Mouse (Mus musculus): ENCODE data around the gene Madcam1. TPM values are rescaled to one million over a fixed set of nuclear protein-coding genes. Genes with fewer than 3 reads are reported as not detected.

Gene Madcam1
- polyA plus RNA-seq (2012; ENCODE audit: insufficient read depth, insufficient read length, missing spikeins): not detected in 2 replicates

DNA sequence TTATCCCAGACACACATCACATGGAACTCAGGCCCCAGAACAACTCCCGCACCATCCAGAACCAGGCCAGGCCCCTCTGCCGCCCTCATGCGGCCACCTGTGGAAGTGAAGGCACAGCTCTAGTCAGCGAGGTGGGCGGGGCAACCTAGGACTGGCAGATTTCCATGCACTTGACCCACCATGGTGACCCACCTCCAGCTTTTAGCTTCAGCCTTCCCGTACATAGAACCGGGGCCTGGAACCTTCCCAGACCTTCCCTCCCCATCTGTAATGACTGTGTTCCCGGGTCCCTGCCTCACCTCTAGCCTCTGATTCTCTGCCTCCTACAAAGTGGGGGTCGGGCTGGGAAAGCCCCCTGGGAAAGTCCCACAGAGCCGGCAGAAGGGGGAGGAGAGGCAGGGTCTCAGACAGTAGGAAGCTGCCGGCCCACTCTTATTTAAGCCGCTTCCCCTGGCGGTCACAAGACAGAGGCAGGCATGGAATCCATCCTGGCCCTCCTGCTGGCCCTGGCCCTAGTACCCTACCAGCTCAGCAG lies at the start of gene Madcam1:
Madcam1 (plus strand) TSS at position 429 of the 535 bp plus-strand sequence.
- no peak within 1 kb of the TSS for H3K4me3 ChIP-seq (ENCODE audit: insufficient read depth, low read depth, low read length)
- no peak within 1 kb of the TSS for H3K27ac ChIP-seq (replicated peaks; ENCODE audit: low read depth, low read length)
- no peaks in the 10 kb centered on the region for H3K4me1 ChIP-seq (ENCODE audit: control insufficient read depth, insufficient read depth, insufficient read length, low read length)

DNA sequence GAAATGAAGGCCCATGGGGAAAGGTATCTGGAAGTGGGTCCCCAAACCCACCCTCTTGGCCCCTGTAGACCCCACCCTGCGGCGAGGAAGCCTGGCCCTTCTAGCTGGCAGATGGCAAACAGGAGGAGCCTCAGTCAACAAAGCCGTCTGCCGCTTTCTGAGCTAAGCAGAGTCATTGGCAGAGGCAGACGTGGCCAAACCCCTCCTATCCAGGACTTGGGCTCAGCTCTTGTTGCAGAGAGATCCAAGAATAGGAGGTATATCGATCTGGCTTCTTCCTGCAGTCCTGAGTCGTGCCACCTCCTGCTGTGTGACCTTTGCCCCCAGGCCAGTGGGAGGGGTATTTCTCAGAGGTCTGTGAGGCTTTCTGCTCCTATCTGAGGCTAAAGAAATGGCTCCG lies 48.5 kb upstream of the Madcam1 start:
- Histone ChIP-seq H3K27ac (replicated peaks; ENCODE audit: low read depth, low read length) (no peak overlapping the region), H3K4me1 (ENCODE audit: control insufficient read depth, insufficient read depth, insufficient read length, low read length) (no peaks in the 10 kb centered on the region), H3K4me3 (ENCODE audit: insufficient read depth, low read depth, low read length) (no peak overlapping the region)

DNA sequence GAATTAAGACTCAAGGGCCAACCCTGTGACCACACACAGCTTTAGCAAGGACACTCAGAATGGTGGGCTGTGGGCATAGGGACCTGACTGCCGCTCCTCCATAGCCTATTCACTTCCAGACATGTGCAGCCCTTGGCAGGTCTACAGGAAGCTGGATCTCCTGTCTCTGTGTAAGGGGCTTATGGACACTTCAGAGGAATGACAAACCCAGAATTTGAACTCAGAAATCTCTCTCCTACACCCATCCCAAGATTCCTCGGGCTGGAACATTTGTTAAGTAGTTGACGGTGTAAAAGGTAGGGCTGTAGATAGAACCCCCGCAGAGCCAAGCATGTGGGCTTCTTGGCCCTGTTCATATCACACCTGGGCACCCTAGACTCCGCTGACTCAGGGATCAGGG lies 48.0 kb upstream of the Madcam1 start:
- Histone ChIP-seq H3K4me1 (ENCODE audit: control insufficient read depth, insufficient read depth, insufficient read length, low read length) (no peaks in the 10 kb centered on the region), H3K4me3 (ENCODE audit: insufficient read depth, low read depth, low read length) (no peak overlapping the region), H3K27ac (replicated peaks; ENCODE audit: low read depth, low read length) (no peak overlapping the region)

DNA sequence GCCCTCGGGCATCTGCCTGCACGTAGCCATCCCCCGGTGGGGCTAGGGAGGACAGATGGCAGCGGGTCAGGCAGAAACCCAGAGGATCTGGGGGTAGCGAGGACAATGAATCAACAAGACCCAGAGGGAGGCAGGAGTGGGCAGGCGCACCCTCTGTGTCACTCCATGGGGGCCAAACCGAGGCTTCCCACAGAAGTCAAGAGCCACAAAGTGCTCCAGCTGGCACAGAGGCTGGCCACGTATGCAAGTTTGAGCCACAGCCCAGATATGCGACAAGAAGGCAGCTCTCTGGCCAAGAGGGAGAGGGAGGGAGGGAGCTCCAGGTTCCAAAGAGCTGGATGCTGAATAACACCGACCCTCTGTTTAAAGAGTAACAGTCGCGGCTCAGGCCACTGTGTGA lies 40.4 kb upstream of the Madcam1 start:
- Histone ChIP-seq H3K4me1 (ENCODE audit: control insufficient read depth, insufficient read depth, insufficient read length, low read length) (no peaks in the 10 kb centered on the region), H3K27ac (replicated peaks; ENCODE audit: low read depth, low read length) (no peak overlapping the region)

DNA sequence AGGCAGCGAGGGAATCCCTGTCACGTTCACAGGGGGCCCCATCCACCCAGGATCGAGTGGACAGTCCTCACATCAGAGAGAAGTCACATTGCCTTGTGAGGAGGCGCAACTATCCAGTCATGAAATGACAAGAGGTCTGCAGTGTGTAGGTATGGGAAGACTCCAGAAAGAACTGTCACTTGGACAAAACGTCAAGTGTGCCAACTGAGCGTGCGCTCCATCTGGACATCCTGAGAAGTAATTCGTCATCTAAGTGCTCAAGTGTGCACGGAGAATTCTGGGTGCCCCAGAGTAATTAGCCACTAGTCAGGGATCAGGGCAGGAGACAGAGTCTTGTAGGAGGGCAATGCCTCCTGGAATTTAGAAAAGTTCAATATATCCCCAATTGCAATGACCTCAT lies 39.0 kb upstream of the Madcam1 start:
- no peak overlapping the region for H3K4me3 ChIP-seq (ENCODE audit: insufficient read depth, low read depth, low read length)
- no peak overlapping the region for H3K27ac ChIP-seq (replicated peaks; ENCODE audit: low read depth, low read length)
- no peaks in the 10 kb centered on the region for H3K4me1 ChIP-seq (ENCODE audit: control insufficient read depth, insufficient read depth, insufficient read length, low read length)

More for the DNA sequence above, 40.4 kb upstream of the Madcam1 start:
- no peak overlapping the region for H3K4me3 ChIP-seq (ENCODE audit: insufficient read depth, low read depth, low read length)

DNA sequence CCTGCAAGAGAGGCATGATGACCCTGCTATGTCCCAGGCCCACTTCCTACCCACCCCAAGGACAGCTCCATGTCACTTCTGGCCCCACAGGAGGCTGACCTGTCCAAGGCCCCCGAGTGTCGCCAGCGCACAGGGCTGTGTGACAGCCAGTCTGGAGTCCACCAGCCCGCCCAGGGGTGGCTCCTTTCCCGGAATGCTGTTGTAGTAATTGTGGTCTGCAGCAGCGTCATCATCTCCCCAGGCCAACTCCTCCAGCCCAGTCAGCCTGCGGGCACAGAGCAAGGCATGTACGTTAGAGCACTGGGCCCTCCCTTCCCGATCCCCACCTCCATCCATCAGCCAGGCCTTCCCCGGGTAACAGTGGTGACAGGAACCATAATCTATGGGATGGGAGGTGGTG lies 38.2 kb upstream of the Madcam1 start:
- no peaks in the 10 kb centered on the region for H3K4me1 ChIP-seq (ENCODE audit: control insufficient read depth, insufficient read depth, insufficient read length, low read length)
- no peak overlapping the region for H3K4me3 ChIP-seq (ENCODE audit: insufficient read depth, low read depth, low read length)
- no peak overlapping the region for H3K27ac ChIP-seq (replicated peaks; ENCODE audit: low read depth, low read length)

DNA sequence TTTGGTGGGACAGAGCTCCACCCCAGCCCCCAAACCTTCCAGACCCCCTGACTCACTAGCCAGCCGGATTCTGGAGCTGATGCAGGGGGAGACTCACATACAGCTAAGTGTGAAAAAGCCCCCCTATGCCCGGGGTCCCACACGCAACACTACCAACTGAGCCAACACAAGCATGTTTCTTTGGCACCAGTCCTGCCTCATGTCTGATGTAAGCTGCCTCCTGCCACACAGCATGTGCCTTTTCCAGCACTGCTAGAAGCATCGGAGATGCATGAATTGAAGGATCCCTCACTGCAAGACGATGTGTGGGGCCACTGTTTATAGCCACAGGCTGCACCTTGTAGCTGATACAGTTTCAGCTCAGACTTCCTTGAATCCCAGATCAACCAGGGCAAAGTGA lies 36.0 kb upstream of the Madcam1 start:
- Histone ChIP-seq H3K27ac (replicated peaks; ENCODE audit: low read depth, low read length) (no peak overlapping the region), H3K4me3 (ENCODE audit: insufficient read depth, low read depth, low read length) (no peak overlapping the region), H3K4me1 (ENCODE audit: control insufficient read depth, insufficient read depth, insufficient read length, low read length) (no peaks in the 10 kb centered on the region)

DNA sequence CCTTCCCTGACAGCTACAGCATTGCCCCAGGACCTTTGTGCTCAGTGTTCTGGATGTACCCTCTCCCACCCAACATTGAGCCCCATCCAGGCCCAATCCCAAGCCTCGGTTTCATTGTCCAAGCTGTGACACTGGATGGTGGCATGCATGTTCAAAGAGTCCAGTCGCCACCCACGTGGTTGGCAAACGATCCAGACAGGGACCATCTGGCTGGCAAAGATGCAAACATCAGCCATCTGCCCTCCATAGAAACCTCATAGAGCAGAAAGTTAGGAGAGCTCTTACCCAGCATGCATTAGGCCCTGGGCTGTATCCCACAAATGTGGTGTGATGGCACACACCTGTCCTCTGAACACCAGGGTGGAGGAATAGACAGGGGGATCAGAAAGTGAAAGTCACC lies 32.9 kb upstream of the Madcam1 start:
- Histone ChIP-seq H3K4me1 (ENCODE audit: control insufficient read depth, insufficient read depth, insufficient read length, low read length) (no peaks in the 10 kb centered on the region), H3K27ac (replicated peaks; ENCODE audit: low read depth, low read length) (no peak overlapping the region), H3K4me3 (ENCODE audit: insufficient read depth, low read depth, low read length) (no peak overlapping the region)

DNA sequence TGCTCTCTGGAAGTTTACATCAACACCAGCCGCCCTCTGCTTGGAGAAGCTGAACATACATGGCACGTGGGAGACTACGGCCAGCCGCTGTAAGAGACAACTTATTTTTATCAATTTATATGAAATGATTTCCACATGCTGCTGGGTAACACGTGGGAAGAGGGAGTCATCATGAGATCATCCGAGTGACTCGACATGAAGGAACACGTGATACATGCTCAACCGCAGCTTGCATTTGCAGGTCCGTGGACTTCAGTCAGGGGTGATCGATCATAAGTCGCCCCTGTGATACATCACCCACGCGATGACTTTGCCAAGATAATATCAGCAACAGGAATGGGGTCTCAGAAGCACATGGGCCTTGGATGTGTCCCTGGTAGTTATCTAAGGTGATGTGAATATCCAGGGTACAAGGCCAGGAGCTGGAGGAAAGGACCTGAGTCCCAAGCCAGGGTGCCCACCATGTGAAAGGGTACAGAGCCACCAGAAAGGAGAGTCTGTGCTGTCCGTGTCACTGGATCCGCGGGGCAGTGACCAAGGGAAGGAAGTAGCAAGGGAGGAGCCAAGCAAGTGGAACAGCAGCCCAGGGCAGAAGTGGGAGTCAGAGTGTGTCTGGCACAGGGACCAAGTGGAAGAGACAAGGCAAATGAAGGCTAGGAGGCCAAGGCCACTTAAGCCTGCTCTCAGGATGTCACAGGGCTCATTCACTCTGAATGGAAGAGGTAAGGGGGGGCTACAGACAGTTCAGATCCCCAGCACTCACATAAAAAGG lies 31.2 kb upstream of the Madcam1 start:
- Histone ChIP-seq H3K27ac (replicated peaks; ENCODE audit: low read depth, low read length) (peak overlapping the region; percentile 58), H3K4me1 (ENCODE audit: control insufficient read depth, insufficient read depth, insufficient read length, low read length) (no peaks in the 10 kb centered on the region), H3K4me3 (ENCODE audit: insufficient read depth, low read depth, low read length) (no peak overlapping the region)

DNA sequence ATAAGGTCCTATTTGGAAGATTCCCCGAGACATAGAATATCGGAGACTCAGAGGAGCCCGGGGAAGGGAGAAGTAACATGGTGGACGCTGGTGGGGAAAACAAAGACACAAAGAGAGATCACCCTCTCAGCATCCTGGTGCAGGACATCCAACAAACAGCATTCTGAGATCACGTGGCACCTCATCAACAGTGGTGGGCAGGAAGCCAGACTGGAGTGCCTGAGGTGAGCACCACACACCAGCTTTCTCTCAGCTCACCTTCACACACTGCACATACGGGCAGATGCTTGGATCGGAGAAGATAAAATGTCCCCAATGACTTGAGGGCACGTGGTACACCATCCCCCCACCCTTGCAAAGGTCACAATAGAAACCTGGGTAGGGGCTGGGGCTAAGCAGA lies 28.1 kb upstream of the Madcam1 start:
- no peaks in the 10 kb centered on the region for H3K4me1 ChIP-seq (ENCODE audit: control insufficient read depth, insufficient read depth, insufficient read length, low read length)
- H3K4me3 ChIP-seq (ENCODE audit: insufficient read depth, low read depth, low read length): no peak overlapping the region
- no peak overlapping the region for H3K27ac ChIP-seq (replicated peaks; ENCODE audit: low read depth, low read length)

DNA sequence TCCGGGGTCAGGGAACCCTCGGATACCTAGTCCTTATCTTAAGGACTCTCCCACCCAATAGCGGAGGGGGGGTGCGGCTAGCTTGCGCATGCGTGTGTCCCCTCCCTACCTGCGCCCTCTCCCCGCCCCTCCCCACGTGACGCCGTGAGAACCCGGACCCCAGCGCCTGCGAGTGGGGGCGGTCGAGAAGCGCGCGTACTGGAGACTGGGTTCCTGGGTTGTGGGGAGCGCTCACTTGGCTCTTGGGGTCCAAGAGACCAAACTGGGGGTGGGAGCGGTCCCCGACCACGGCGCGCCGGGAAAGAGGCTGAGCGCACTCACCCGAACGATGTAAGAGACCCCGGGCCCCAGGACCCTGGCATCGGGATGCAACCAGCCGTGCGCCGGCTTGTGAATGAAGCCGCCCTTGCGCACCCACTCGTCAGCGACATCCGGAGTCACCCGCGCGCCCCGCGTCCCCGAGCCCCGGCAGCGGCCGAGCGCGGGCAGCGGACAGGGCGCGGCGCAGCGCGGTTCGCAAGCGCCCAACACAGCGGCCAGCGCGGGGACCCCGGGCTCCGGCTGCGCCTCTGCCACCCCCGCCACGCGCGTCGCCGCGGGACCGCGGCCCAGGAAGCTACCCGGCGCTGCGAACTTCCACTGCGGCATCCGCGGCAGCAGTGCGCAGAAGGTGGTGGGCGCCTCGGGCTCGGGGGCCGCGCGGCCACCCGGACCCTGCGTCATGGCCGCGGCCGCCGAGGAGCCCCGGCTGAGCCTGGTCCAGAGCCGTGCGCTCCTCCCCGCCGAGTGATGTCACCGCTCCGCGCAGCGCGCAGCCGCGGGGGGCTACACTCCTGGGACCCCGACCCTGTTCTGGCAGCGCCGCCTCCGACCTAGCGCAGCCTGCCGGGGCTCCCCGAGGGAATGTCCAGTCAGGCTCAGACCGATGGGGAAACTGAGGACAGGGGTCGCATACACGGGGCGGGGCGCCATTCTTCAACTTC lies 26.9 kb upstream of the Madcam1 start, which contains the start of gene Shc2:
Shc2 (minus strand) TSS at position 791 of the 983 bp plus-strand sequence.
- H3K4me3 ChIP-seq (ENCODE audit: insufficient read depth, low read depth, low read length): peak within 1 kb of the TSS; percentile 60
- no peaks in the 10 kb centered on the region for H3K4me1 ChIP-seq (ENCODE audit: control insufficient read depth, insufficient read depth, insufficient read length, low read length)
- H3K27ac ChIP-seq (replicated peaks; ENCODE audit: low read depth, low read length): no peak within 1 kb of the TSS

DNA sequence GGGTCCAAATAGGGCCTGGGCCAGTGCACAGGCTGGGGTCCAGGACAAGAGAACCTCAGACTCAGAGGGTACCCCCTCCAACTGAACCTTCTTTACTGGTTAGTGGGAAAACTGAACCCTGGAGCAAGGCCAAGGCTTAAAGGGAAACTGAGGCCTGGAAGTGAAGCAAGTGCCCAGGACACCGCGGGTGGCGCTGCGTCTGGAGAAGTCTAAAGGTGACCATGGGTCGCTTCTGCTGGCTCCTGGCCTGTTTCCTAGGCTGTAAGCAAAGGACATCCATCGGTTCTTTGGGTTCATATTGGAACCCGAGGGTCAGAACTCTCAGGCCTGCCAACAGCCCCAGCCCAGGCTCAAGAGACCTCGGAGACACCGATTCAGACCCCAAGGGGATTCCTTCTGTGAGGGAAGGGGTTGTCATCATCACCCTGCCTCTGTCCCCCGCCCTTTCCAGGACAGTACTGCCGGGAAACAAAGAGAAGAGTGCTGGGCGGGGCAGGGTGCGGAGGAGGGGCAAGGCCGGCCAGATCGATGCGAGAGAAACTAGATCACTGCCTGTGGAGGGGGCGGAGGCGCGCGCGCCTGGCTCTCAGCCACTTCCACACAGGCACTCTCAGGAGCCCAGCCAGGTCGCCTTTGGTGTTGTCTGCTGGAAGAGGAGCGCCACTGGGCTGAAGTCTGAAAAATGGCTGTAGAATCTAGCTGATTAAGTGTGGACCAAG lies 25.7 kb upstream of the Madcam1 start:
- no peak overlapping the region for H3K27ac ChIP-seq (replicated peaks; ENCODE audit: low read depth, low read length)
- H3K4me1 ChIP-seq (ENCODE audit: control insufficient read depth, insufficient read depth, insufficient read length, low read length): no peaks in the 10 kb centered on the region
- H3K4me3 ChIP-seq (ENCODE audit: insufficient read depth, low read depth, low read length): 0 out of 2 replicates have a peak overlapping the region, but pooled peaks have one; percentile 60

DNA sequence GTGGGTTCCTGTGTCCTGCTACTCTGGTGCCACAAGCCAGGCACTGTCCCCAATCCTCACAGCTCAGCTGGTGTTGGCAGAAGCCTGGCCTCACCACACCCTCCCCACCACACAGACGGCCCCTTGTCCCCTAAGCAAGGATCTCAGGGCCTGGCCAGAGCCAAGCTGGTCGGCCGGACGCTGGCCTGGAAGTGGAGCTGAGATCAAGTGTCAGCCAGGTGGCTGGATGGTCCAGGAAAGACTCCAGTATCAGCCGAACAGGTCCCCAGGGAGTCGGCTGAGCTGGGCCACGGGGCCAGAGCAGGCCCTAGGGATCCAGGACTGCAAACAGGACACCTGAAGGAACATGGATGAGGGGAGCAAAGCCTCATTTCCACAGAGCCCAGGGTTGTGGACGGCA lies 18.6 kb upstream of the Madcam1 start, which contains the start of gene Odf3l2:
Odf3l2 (minus strand) TSS at position 28 of the 400 bp plus-strand sequence.
- Histone ChIP-seq H3K4me3 (ENCODE audit: insufficient read depth, low read depth, low read length) (no peak within 1 kb of the TSS), H3K4me1 (ENCODE audit: control insufficient read depth, insufficient read depth, insufficient read length, low read length) (no peaks in the 10 kb centered on the region), H3K27ac (replicated peaks; ENCODE audit: low read depth, low read length) (no peak within 1 kb of the TSS)

DNA sequence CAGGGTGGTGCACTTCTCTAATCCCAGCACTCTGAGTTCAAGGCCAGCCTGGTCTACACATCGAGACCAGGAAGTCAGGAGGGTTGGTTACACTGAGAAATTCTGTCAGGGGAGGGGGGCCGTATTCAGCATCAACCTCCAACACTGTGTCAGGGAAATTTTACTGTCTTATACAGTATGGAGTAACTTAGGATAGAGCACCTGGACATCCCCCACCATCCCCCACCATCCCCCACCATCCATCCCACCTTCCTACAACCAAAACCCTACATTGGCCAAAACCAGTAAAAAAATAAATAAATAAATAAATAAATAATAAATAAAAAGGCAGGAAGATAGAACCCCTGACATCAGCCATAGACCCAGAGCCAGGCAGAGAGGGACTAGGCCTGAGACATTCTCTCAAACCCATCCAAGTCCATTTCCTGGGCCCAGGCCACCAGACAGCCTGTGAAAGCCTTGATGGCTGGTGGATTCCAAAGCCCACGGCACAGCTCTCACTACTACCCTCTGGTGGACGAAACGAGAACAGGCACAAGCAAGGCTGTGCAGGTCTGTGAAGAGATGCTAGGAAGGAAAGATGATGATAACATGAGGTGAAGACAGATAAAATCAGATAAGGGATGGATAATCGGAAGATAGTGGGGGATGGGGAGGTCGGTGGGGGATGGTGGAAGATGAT lies 15.1 kb upstream of the Madcam1 start:
- Histone ChIP-seq H3K27ac (replicated peaks; ENCODE audit: low read depth, low read length) (no peak overlapping the region), H3K4me1 (ENCODE audit: control insufficient read depth, insufficient read depth, insufficient read length, low read length) (no peaks in the 10 kb centered on the region), H3K4me3 (ENCODE audit: insufficient read depth, low read depth, low read length) (no peak overlapping the region)
